Mouse (Mus musculus): ENCODE data around the gene Zfp827. TPM values are rescaled to one million over a fixed set of nuclear protein-coding genes. Genes with fewer than 3 reads are reported as not detected.

The Zfp827 gene
- polyA plus RNA-seq, 1 experiment: 3.5 TPM

DNA sequence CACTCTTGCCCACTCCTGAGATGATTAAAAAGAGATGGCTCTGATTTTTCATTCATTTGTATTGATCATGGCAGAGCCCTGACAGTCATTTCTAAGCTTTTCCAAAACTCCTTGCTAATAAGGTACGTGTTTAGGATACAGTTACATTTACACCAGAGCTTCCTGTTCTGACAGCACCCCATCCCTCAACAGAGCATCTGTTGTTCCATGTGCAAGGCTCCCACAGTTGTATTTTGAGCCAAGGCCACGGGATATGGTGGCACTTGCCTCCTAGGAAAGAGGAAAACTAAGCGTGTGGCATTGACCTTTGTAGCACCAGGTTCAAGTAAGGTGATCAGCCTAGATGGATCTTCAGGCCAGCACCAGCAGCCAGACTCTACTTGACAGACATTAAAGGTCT is 137.0 kb downstream of the Zfp827 start:
- Histone ChIP-seq H3K4me3 (ENCODE audit: low read depth, low read length) (no peak overlapping the region), H3K9me3 (replicated peaks; ENCODE audit: control insufficient read depth, insufficient read depth, low read length, poor library complexity, severe bottlenecking) (no peaks in the 10 kb centered on the region), H3K36me3 (ENCODE audit: control insufficient read depth, insufficient read depth, low read length, poor library complexity, severe bottlenecking) (no peaks in the 10 kb centered on the region), H3K4me1 (ENCODE audit: control insufficient read depth, insufficient read depth, low read length) (no peaks in the 10 kb centered on the region), H3K27ac (ENCODE audit: insufficient read depth, low read length) (no peak overlapping the region), H3K27me3 (ENCODE audit: control insufficient read depth, insufficient read depth, low read length, poor library complexity, severe bottlenecking) (no peaks in the 10 kb centered on the region), H3K9ac (ENCODE audit: low read depth, poor library complexity, severe bottlenecking) (no peak overlapping the region)
- TF ChIP-seq EP300 (IDR thresholded peaks at IDR 0.05; ENCODE audit: insufficient read depth, low read depth, low read length) (no peak), CTCF (IDR thresholded peaks at IDR 0.05; ENCODE audit: low read depth, low read length) (no peak), POLR2A (IDR thresholded peaks at IDR 0.05; ENCODE audit: insufficient read depth, low read length) (no peak)

DNA sequence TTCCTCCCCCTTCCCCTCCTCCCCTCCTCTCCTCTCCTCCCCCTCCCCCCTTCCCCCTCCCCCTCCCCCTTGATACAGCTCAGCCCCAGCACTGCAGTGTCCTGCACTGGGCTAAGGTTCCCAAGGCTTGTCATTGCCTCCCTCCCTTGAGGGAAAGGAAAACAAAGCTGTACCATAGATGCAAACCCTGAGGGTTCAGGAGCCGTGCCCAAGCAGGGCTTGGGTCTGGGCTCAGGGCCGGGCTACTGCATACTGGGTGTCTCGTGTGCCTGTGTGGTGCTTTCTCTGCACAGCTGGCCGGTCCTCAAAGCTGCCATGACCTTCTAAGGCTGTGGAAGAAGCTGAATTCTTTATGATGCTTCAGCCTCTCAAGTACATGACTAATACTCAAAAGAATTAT is 145.4 kb downstream of the Zfp827 start:
- H3K27ac ChIP-seq (ENCODE audit: insufficient read depth, low read length): no peak overlapping the region
- no peak overlapping the region for H3K4me3 ChIP-seq (ENCODE audit: low read depth, low read length)

DNA sequence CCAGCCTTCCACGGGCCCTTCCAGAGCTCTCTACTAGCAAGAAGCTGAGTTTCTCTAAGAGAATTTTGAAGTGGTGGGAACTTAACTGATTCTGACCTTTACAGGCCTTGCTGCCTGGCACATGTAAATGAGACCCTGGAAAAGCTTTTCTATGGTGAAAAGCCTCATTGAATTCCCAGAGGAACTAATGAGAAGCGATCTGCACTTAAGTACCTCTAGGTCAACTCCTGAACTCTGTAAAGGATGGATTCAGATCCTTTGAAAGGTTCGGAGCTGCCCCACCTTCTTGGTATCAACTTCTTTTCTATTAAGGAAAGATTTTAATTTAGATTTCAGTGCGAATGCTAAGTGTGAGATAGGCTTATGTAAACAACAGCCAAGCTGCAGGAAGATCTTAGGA is 147.8 kb downstream of the Zfp827 start:
- Histone ChIP-seq H3K4me1 (ENCODE audit: control insufficient read depth, insufficient read depth, low read length) (peaks cover 2% of the 10 kb centered on the region), H3K36me3 (ENCODE audit: control insufficient read depth, insufficient read depth, low read length, poor library complexity, severe bottlenecking) (no peaks in the 10 kb centered on the region), H3K9ac (ENCODE audit: low read depth, poor library complexity, severe bottlenecking) (no peak overlapping the region), H3K27ac (ENCODE audit: insufficient read depth, low read length) (no peak overlapping the region), H3K4me3 (ENCODE audit: low read depth, low read length) (no peak overlapping the region), H3K9me3 (replicated peaks; ENCODE audit: control insufficient read depth, insufficient read depth, low read length, poor library complexity, severe bottlenecking) (no peaks in the 10 kb centered on the region), H3K27me3 (ENCODE audit: control insufficient read depth, insufficient read depth, low read length, poor library complexity, severe bottlenecking) (no peaks in the 10 kb centered on the region)
- no peak for TF ChIP-seq POLR2A (IDR thresholded peaks at IDR 0.05; ENCODE audit: insufficient read depth, low read length)
- TF ChIP-seq CTCF (IDR thresholded peaks at IDR 0.05; ENCODE audit: low read depth, low read length): no peak
- no peak for TF ChIP-seq EP300 (IDR thresholded peaks at IDR 0.05; ENCODE audit: insufficient read depth, low read depth, low read length)

More for the DNA sequence above, 145.4 kb downstream of the Zfp827 start:
- Histone ChIP-seq H3K9me3 (replicated peaks; ENCODE audit: control insufficient read depth, insufficient read depth, low read length, poor library complexity, severe bottlenecking) (no peaks in the 10 kb centered on the region), H3K36me3 (ENCODE audit: control insufficient read depth, insufficient read depth, low read length, poor library complexity, severe bottlenecking) (no peaks in the 10 kb centered on the region), H3K9ac (ENCODE audit: low read depth, poor library complexity, severe bottlenecking) (no peak overlapping the region), H3K4me1 (ENCODE audit: control insufficient read depth, insufficient read depth, low read length) (peaks cover 2% of the 10 kb centered on the region), H3K27me3 (ENCODE audit: control insufficient read depth, insufficient read depth, low read length, poor library complexity, severe bottlenecking) (no peaks in the 10 kb centered on the region)
- TF ChIP-seq CTCF (IDR thresholded peaks at IDR 0.05; ENCODE audit: low read depth, low read length): no peak
- no peak for TF ChIP-seq EP300 (IDR thresholded peaks at IDR 0.05; ENCODE audit: insufficient read depth, low read depth, low read length)
- TF ChIP-seq POLR2A (IDR thresholded peaks at IDR 0.05; ENCODE audit: insufficient read depth, low read length): no peak

DNA sequence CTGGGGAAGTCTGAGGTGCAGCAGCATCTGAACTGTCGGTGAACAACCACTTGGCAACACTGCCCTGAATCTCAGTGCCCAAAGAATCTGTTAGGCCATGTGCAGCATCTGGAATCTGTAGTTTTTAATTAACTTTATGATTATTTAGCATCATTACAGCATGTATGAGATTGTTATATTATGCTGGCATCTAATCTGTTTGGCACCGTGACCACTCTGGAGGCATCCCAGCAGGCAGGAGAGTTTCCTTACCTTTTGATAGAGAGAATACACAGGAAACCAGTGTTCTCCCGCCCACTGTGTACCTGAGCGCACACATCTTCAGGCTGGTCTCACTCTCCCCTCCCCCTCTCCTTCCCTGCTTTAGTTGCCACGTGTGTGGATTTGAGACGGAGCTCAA is 151.4 kb downstream of the Zfp827 start:
- TF ChIP-seq EP300 (IDR thresholded peaks at IDR 0.05; ENCODE audit: insufficient read depth, low read depth, low read length) (no peak), POLR2A (IDR thresholded peaks at IDR 0.05; ENCODE audit: insufficient read depth, low read length) (no peak), CTCF (IDR thresholded peaks at IDR 0.05; ENCODE audit: low read depth, low read length) (no peak)

DNA sequence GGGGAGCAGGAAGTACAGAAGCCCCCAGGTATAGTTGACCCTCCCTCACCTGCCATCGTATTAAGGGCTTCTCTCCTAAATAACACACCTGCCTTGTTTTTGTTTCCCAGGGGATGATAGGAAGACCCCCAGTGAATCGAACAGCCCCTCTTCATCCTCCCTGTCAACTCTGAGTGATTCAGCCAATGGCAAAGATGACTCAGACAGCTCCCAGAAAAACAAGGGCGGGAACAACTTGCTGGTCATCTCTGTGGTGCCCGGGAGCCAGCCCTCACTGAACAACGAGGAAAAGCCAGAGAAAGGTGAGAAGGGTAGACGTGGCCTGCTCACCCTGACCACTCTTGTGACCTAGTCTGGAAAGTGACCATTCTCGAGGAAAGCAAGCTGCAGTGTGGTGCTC is 157.3 kb downstream of the Zfp827 start:
- H3K4me3 ChIP-seq (ENCODE audit: low read depth, low read length): no peak overlapping the region
- H3K36me3 ChIP-seq (ENCODE audit: control insufficient read depth, insufficient read depth, low read length, poor library complexity, severe bottlenecking): no peaks in the 10 kb centered on the region
- no peak overlapping the region for H3K27ac ChIP-seq (ENCODE audit: insufficient read depth, low read length)
- no peak for TF ChIP-seq CTCF (IDR thresholded peaks at IDR 0.05; ENCODE audit: low read depth, low read length)
- H3K9ac ChIP-seq (ENCODE audit: low read depth, poor library complexity, severe bottlenecking): no peak overlapping the region
- H3K27me3 ChIP-seq (ENCODE audit: control insufficient read depth, insufficient read depth, low read length, poor library complexity, severe bottlenecking): no peaks in the 10 kb centered on the region
- H3K9me3 ChIP-seq (replicated peaks; ENCODE audit: control insufficient read depth, insufficient read depth, low read length, poor library complexity, severe bottlenecking): no peaks in the 10 kb centered on the region
- H3K4me1 ChIP-seq (ENCODE audit: control insufficient read depth, insufficient read depth, low read length): no peaks in the 10 kb centered on the region

More for the DNA sequence above, 151.4 kb downstream of the Zfp827 start:
- Histone ChIP-seq H3K36me3 (ENCODE audit: control insufficient read depth, insufficient read depth, low read length, poor library complexity, severe bottlenecking) (no peaks in the 10 kb centered on the region), H3K4me1 (ENCODE audit: control insufficient read depth, insufficient read depth, low read length) (peaks cover 2% of the 10 kb centered on the region), H3K27me3 (ENCODE audit: control insufficient read depth, insufficient read depth, low read length, poor library complexity, severe bottlenecking) (no peaks in the 10 kb centered on the region), H3K27ac (ENCODE audit: insufficient read depth, low read length) (no peak overlapping the region), H3K9me3 (replicated peaks; ENCODE audit: control insufficient read depth, insufficient read depth, low read length, poor library complexity, severe bottlenecking) (no peaks in the 10 kb centered on the region), H3K4me3 (ENCODE audit: low read depth, low read length) (no peak overlapping the region), H3K9ac (ENCODE audit: low read depth, poor library complexity, severe bottlenecking) (no peak overlapping the region)

DNA sequence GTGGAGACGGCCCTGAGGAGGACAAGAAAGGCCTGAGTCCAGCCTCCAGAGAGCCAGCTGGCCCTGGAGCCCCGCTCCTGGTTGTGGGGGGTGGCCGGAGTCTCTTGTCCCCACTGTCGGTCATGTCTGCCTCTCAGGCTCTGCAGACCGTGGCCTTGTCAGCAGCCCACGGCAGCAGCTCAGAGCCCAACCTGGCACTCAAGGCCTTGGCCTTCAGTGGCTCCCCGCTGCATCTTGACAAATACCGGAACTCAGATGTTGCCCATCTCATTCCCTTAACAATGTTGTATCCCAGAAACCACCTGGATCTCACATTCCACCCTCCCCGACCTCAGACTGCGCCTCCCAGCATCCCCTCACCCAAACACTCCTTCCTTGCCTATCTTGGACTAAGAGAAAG is 161.8 kb downstream of the Zfp827 start:
- TF ChIP-seq EP300 (IDR thresholded peaks at IDR 0.05; ENCODE audit: insufficient read depth, low read depth, low read length): no peak
- TF ChIP-seq CTCF (IDR thresholded peaks at IDR 0.05; ENCODE audit: low read depth, low read length): no peak
- H3K4me3 ChIP-seq (ENCODE audit: low read depth, low read length): no peak overlapping the region; the same call in 1 of the 2 replicates
- H3K9me3 ChIP-seq (replicated peaks; ENCODE audit: control insufficient read depth, insufficient read depth, low read length, poor library complexity, severe bottlenecking): no peaks in the 10 kb centered on the region
- H3K27ac ChIP-seq (ENCODE audit: insufficient read depth, low read length): no peak overlapping the region
- H3K9ac ChIP-seq (ENCODE audit: low read depth, poor library complexity, severe bottlenecking): no peak overlapping the region
- H3K36me3 ChIP-seq (ENCODE audit: control insufficient read depth, insufficient read depth, low read length, poor library complexity, severe bottlenecking): no peaks in the 10 kb centered on the region
- no peaks in the 10 kb centered on the region for H3K27me3 ChIP-seq (ENCODE audit: control insufficient read depth, insufficient read depth, low read length, poor library complexity, severe bottlenecking)
- no peaks in the 10 kb centered on the region for H3K4me1 ChIP-seq (ENCODE audit: control insufficient read depth, insufficient read depth, low read length)
